Mouse (Mus musculus): Measurements from ENCODE around the gene Atp13a1.

The Atp13a1 gene

GRCm38 (mm10) chr8:69799946-69800345 is 9.0 kb downstream of the Atp13a1 start:
- ATAC-seq (ENCODE audit: low TSS enrichment) = no peak

GRCm38 (mm10) chr8:69801796-69802195 is 10.8 kb downstream of the Atp13a1 start:
- ATAC-seq (ENCODE audit: low TSS enrichment) = no peak

- no peak for ATAC-seq (ENCODE audit: low TSS enrichment)
These were observed 11.3 kb downstream of the Atp13a1 start for GRCm38 (mm10) chr8:69802216-69802615.

GRCm38 (mm10) chr8:69803366-69803765 is 12.4 kb downstream of the Atp13a1 start:
- ATAC-seq (ENCODE audit: low TSS enrichment) = no peak

GRCm38 (mm10) chr8:69804537-69804936 is 13.6 kb downstream of the Atp13a1 start:
- ATAC-seq (ENCODE audit: low TSS enrichment) = no peak

- ATAC-seq (ENCODE audit: low TSS enrichment) = no peak
These were observed 14.1 kb downstream of the Atp13a1 start for GRCm38 (mm10) chr8:69805086-69805485.

- no peak for ATAC-seq (ENCODE audit: low TSS enrichment)
These were observed 14.5 kb downstream of the Atp13a1 start for GRCm38 (mm10) chr8:69805491-69805890.

- no peak for ATAC-seq (ENCODE audit: low TSS enrichment)
These were observed 16.3 kb downstream of the Atp13a1 start for GRCm38 (mm10) chr8:69807236-69807635.

- peak; percentile 68 for ATAC-seq (ENCODE audit: low TSS enrichment)
These were observed 17.3 kb downstream of the Atp13a1 start, which contains the start of gene Gmip for GRCm38 (mm10) chr8:69808094-69808863. Gene Gmip (plus strand): TSS chr8:69808679.

GRCm38 (mm10) chr8:69808864-69809403 is 18.0 kb downstream of the Atp13a1 start:
- peak; percentile 21 for ATAC-seq (ENCODE audit: low TSS enrichment)

GRCm38 (mm10) chr8:69809820-69810219 is 18.9 kb downstream of the Atp13a1 start:
- ATAC-seq (ENCODE audit: low TSS enrichment) = no peak

- ATAC-seq (ENCODE audit: low TSS enrichment) = no peak
These were observed 23.9 kb downstream of the Atp13a1 start for GRCm38 (mm10) chr8:69814881-69815280.

- ATAC-seq (ENCODE audit: low TSS enrichment) = no peak
These were observed 24.4 kb downstream of the Atp13a1 start for GRCm38 (mm10) chr8:69815396-69815795.

- no peak for ATAC-seq (ENCODE audit: low TSS enrichment)
These were observed 29.5 kb downstream of the Atp13a1 start for GRCm38 (mm10) chr8:69820466-69820865.

- peak; percentile 28; the same call in 1 of the 2 replicates for ATAC-seq (ENCODE audit: low TSS enrichment)
These were observed 31.0 kb downstream of the Atp13a1 start for GRCm38 (mm10) chr8:69821971-69822385.

- ATAC-seq (ENCODE audit: low TSS enrichment) = peak; percentile 17; the same call in 1 of the 2 replicates
These were observed 31.6 kb downstream of the Atp13a1 start, which contains the start of gene Lpar2 for GRCm38 (mm10) chr8:69822386-69823191. Gene Lpar2 (plus strand): TSS chr8:69822429.

- no peak for ATAC-seq (ENCODE audit: low TSS enrichment)
These were observed 35.4 kb downstream of the Atp13a1 start for GRCm38 (mm10) chr8:69826371-69826770.

- ATAC-seq (ENCODE audit: low TSS enrichment) = peak; percentile 96
These were observed 41.4 kb downstream of the Atp13a1 start, which contains the start of gene Pbx4 for GRCm38 (mm10) chr8:69832298-69832853. Gene Pbx4 (plus strand): TSS chr8:69832491.

GRCm38 (mm10) chr8:69837057-69837682 is 46.2 kb downstream of the Atp13a1 start:
- no peak for ATAC-seq (ENCODE audit: low TSS enrichment)

GRCm38 (mm10) chr8:69847167-69848065 is 56.5 kb downstream of the Atp13a1 start:
- no peak for ATAC-seq (ENCODE audit: low TSS enrichment)

Data from frontal cortex, adult (tissue).